Mouse (Mus musculus) retina, postnatal 1 day (tissue): Measurements from ENCODE around the gene Ppm1l.

Experiments used
- DNase-seq: peaks from one replicate; pipeline ENCODE4 v3.0.0-alpha.2; 2012

The Ppm1l gene

GRCm38 (mm10) chr3:69607468-69607867 lies 290.8 kb downstream of the Ppm1l start:
- no peak for DNase-seq

DNA sequence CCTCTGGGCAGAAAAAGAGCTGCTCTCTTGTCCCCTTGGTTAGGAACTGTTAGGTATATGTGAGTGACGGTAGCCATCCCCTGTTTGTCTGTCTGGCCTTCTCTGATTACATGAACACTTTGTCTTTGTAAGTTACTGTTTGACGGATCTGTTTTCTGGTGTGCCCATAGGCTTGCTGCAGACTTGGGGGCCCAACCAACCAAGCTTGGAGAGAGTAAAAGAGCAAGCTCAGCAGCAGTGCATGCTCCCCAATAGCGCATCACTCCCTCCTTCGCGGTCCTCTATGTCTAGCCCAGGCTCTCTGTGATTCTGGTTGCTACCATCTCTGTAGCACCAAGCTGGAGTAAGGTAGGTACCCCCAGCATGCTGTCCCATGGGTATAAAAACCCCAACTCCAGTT lies 291.2 kb downstream of the Ppm1l start:
- no peak for DNase-seq
